Mouse (Mus musculus) myocyte (in vitro differentiated cells): ENCODE measurements around the gene Cldn16. TPM values are rescaled to one million over a fixed set of nuclear protein-coding genes. Genes with fewer than 3 reads are reported as not detected.

ENCODE experiments used
- H3K27me3 ChIP-seq: one replicate; pipeline ENCODE4 v1.6.1; 2011; ENCODE audit not compliant: control insufficient read depth, insufficient read depth, insufficient read length
- H3K36me3 ChIP-seq: one replicate; pipeline ENCODE4 v1.6.1; 2011; ENCODE audit not compliant: control insufficient read depth, insufficient read depth
- H3K4me2 ChIP-seq: one replicate; pipeline ENCODE4 v1.6.1; 2011; ENCODE audit warnings: low read depth, control low read depth
- H3K4me3 ChIP-seq: one replicate; pipeline ENCODE4 v1.5.1; 2011; ENCODE audit warnings: mild to moderate bottlenecking, control low read depth, moderate library complexity
- H3K79me2 ChIP-seq: one replicate; pipeline ENCODE4 v1.6.1; 2011; ENCODE audit not compliant: control insufficient read depth, insufficient read depth
- H3ac ChIP-seq: one replicate; pipeline ENCODE4 v1.6.1; 2011; ENCODE audit not compliant: control insufficient read depth, insufficient read length
- CEBPB ChIP-seq: IDR thresholded peaks from 2 replicates; pipeline ENCODE4 v1.6.1; 2011; ENCODE audit warnings: mild to moderate bottlenecking, moderate library complexity; ENCODE audit not compliant: poor library complexity, insufficient read depth, severe bottlenecking
- E2F4 ChIP-seq: IDR thresholded peaks from one replicate; pipeline ENCODE4 v1.6.1; 2011; ENCODE audit warnings: mild to moderate bottlenecking, control low read depth, moderate library complexity; ENCODE audit not compliant: insufficient read depth
- MAX ChIP-seq: IDR thresholded peaks from one replicate; pipeline ENCODE4 v1.6.1; 2011; ENCODE audit warnings: low read depth, mild to moderate bottlenecking, control low read depth
- MYOD1 ChIP-seq, 3 experiments: IDR thresholded peaks; one replicate each; pipeline ENCODE4 v1.6.1; 2011; ENCODE audit warnings: control low read depth in 2 of 3, low read depth in 2 of 3, mild to moderate bottlenecking in 2 of 3, moderate library complexity in 1 of 3; ENCODE audit not compliant: insufficient read length in 2 of 3, control insufficient read depth in 1 of 3
- MYOG ChIP-seq, 3 experiments: IDR thresholded peaks; one replicate each; pipeline ENCODE4 v1.6.1; 2011; ENCODE audit warnings: control low read depth in 2 of 3, low read depth in 2 of 3, mild to moderate bottlenecking in 2 of 3; ENCODE audit not compliant: insufficient read length in 2 of 3, control insufficient read depth in 1 of 3, insufficient read depth in 1 of 3
- POLR2A ChIP-seq: IDR thresholded peaks from one replicate; pipeline ENCODE4 v1.6.1; 2011; ENCODE audit warnings: low read depth, mild to moderate bottlenecking, control low read depth, moderate library complexity; ENCODE audit not compliant: insufficient read length
- POLR2AphosphoS2 ChIP-seq: IDR thresholded peaks from one replicate; pipeline ENCODE4 v1.6.1; 2011; ENCODE audit warnings: low read depth, control low read depth; ENCODE audit not compliant: insufficient read length
- REST ChIP-seq: IDR thresholded peaks from one replicate; pipeline ENCODE4 v1.6.1; 2011; ENCODE audit warnings: mild to moderate bottlenecking, control low read depth, moderate library complexity; ENCODE audit not compliant: insufficient read depth, insufficient read length
- SRF ChIP-seq: IDR thresholded peaks from one replicate; pipeline ENCODE4 v1.6.1; 2011; ENCODE audit warnings: low read depth; ENCODE audit not compliant: control insufficient read depth, insufficient read length
- TCF12 ChIP-seq: IDR thresholded peaks from one replicate; pipeline ENCODE4 v1.6.1; 2011; ENCODE audit warnings: mild to moderate bottlenecking, control low read depth; ENCODE audit not compliant: poor library complexity, insufficient read depth, severe bottlenecking
- TCF3 ChIP-seq: IDR thresholded peaks from one replicate; pipeline ENCODE4 v1.6.1; 2011; ENCODE audit warnings: low read depth, control low read depth; ENCODE audit not compliant: insufficient read length
- USF1 ChIP-seq: IDR thresholded peaks from one replicate; pipeline ENCODE4 v1.6.1; 2011; ENCODE audit warnings: low read depth, mild to moderate bottlenecking, control low read depth, moderate library complexity
- polyA plus RNA-seq: library from polyadenylated mRNA; unstranded; fragments of >200 nt; fragmentation: generic; extraction: Trizol; gene quantifications from one replicate; pipeline ENCODE4 v1.2.1, GENCODE M21; 2012; ENCODE audit warnings: missing spikeins

Gene Cldn16
- not detected for polyA plus RNA-seq

- no peak for TF ChIP-seq MYOD1 (IDR thresholded peaks at IDR 0.05; ENCODE audit: control insufficient read depth in 1 of 3, insufficient read length in 2 of 3, low read depth in 2 of 3)
- no peak for TF ChIP-seq USF1
- no peak for TF ChIP-seq TCF3
- TF ChIP-seq CEBPB: no peak
- H3K36me3 ChIP-seq: no peaks in the 10 kb centered on the region
Measured at GRCm38 (mm10) chr16:26462835-26463234, at the start of gene Cldn16. Gene Cldn16, plus strand, starts transcription at chr16:26463135.

GRCm38 (mm10) chr16:26418616-26419015, 44.3 kb upstream of the Cldn16 start:
- no peak overlapping the region for H3K4me3 ChIP-seq
- no peaks in the 10 kb centered on the region for H3K27me3 ChIP-seq
- H3K36me3 ChIP-seq: no peaks in the 10 kb centered on the region
- H3K4me2 ChIP-seq: no peak overlapping the region
- H3K79me2 ChIP-seq: no peaks in the 10 kb centered on the region
- TF ChIP-seq MYOD1 (IDR thresholded peaks at IDR 0.05; ENCODE audit: control insufficient read depth in 1 of 3, insufficient read length in 2 of 3, low read depth in 2 of 3): no peak
- H3ac ChIP-seq: no peak overlapping the region

More at GRCm38 (mm10) chr16:26462835-26463234, at the start of gene Cldn16:
- Histone ChIP-seq H3K79me2 (no peaks in the 10 kb centered on the region), H3ac (no peak within 1 kb of the TSS), H3K27me3 (no peaks in the 10 kb centered on the region), H3K4me2 (no peak within 1 kb of the TSS), H3K4me3 (no peak within 1 kb of the TSS)

GRCm38 (mm10) chr16:26422078-26422477, 40.9 kb upstream of the Cldn16 start:
- H3ac ChIP-seq: no peak overlapping the region
- no peaks in the 10 kb centered on the region for H3K36me3 ChIP-seq
- H3K27me3 ChIP-seq: no peaks in the 10 kb centered on the region
- H3K4me3 ChIP-seq: no peak overlapping the region
- no peak for TF ChIP-seq E2F4
- TF ChIP-seq USF1: no peak
- TF ChIP-seq MYOG (IDR thresholded peaks at IDR 0.05; ENCODE audit: control insufficient read depth in 1 of 3, insufficient read depth in 1 of 3, insufficient read length in 2 of 3, low read depth in 2 of 3): no peak
- no peak for TF ChIP-seq POLR2AphosphoS2
- no peak for TF ChIP-seq MYOD1 (IDR thresholded peaks at IDR 0.05; ENCODE audit: control insufficient read depth in 1 of 3, insufficient read length in 2 of 3, low read depth in 2 of 3)
- TF ChIP-seq TCF3: no peak
- no peak for TF ChIP-seq TCF12
- no peak for TF ChIP-seq CEBPB
- TF ChIP-seq SRF: no peak
- no peak for TF ChIP-seq POLR2A
- no peak for TF ChIP-seq MAX
- no peak for TF ChIP-seq REST
- H3K79me2 ChIP-seq: no peaks in the 10 kb centered on the region
- H3K4me2 ChIP-seq: no peak overlapping the region

GRCm38 (mm10) chr16:26430246-26430645, 32.7 kb upstream of the Cldn16 start:
- H3K36me3 ChIP-seq: no peaks in the 10 kb centered on the region
- H3ac ChIP-seq: no peak overlapping the region
- H3K27me3 ChIP-seq: no peaks in the 10 kb centered on the region
- no peaks in the 10 kb centered on the region for H3K79me2 ChIP-seq
- no peak overlapping the region for H3K4me3 ChIP-seq
- H3K4me2 ChIP-seq: no peak overlapping the region
- no peak for TF ChIP-seq MYOG (IDR thresholded peaks at IDR 0.05; ENCODE audit: control insufficient read depth in 1 of 3, insufficient read depth in 1 of 3, insufficient read length in 2 of 3, low read depth in 2 of 3)
- no peak for TF ChIP-seq POLR2A
- TF ChIP-seq USF1: no peak
- TF ChIP-seq E2F4: no peak
- TF ChIP-seq TCF3: no peak
- no peak for TF ChIP-seq REST
- TF ChIP-seq POLR2AphosphoS2: no peak
- no peak for TF ChIP-seq SRF
- TF ChIP-seq CEBPB: no peak
- no peak for TF ChIP-seq MYOD1 (IDR thresholded peaks at IDR 0.05; ENCODE audit: control insufficient read depth in 1 of 3, insufficient read length in 2 of 3, low read depth in 2 of 3)
- TF ChIP-seq TCF12: no peak
- no peak for TF ChIP-seq MAX

GRCm38 (mm10) chr16:26433486-26433885, 29.4 kb upstream of the Cldn16 start:
- Histone ChIP-seq H3K79me2 (no peaks in the 10 kb centered on the region), H3ac (no peak overlapping the region), H3K4me3 (no peak overlapping the region), H3K27me3 (no peaks in the 10 kb centered on the region), H3K4me2 (no peak overlapping the region), H3K36me3 (no peaks in the 10 kb centered on the region)
- no peak for TF ChIP-seq TCF12
- no peak for TF ChIP-seq MYOD1 (IDR thresholded peaks at IDR 0.05; ENCODE audit: control insufficient read depth in 1 of 3, insufficient read length in 2 of 3, low read depth in 2 of 3)
